Mouse (Mus musculus): ENCODE data around the gene Ubqln4.

DNA sequence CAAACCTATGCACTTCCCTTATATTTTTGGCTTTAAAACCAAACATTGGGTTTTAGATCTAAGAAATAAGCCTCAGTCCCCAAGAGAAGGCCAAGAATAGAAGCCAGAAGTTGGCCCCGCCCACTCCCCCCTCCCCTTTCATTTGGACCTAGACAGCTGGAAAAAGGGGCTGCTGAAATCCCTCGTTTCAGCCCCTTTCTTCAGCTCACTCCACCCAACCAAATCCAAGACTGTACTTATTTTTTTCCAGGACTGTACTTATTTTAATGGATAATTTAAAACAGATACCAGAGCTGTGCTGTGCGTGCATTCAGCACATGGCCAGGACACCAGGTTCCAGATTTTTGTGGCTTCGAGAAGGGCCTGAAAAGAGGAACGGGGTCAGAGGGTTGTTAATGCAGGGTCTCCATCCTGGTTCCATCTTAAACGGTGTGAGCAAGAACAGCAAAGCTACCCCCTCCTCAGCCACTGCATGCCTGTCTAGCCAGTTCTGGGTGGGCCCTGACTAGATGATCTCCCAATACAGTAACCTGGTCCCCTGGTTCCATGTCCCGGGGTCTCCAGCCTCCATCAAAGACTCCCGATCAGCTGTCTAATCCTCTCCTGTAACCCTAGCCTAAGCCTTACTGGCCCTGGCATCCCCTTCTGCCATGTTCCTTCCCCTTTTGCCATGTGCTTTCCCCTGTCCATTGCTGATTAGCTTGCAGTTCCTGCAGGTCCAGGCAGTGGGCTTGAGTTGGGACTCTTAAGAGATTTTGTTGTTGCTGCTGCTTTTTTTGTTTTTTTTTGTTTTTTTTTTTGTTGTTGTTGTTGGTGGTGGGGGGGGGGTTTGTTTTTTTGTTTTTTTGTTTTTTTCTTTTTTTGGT lies 49.4 kb upstream of the Ubqln4 start:
- TF ChIP-seq POLR2A (IDR thresholded peaks at IDR 0.05; ENCODE audit: control insufficient read depth, low read depth, low read length) (no peak), CTCF (IDR thresholded peaks at IDR 0.05; ENCODE audit: control insufficient read depth, insufficient read depth, insufficient replicate concordance, low read depth, low read length) (no peak)

All from testis, adult 2 months (tissue).